Mouse (Mus musculus): ENCODE results near the gene Bahcc1. TPM values are rescaled to one million over a fixed set of nuclear protein-coding genes. Genes with fewer than 3 reads are reported as not detected.

Bahcc1 gene
- total RNA-seq, 2 experiments from 2014 or later: 21.9 to 26.0 TPM

- DNase-seq (ENCODE audit: low spot score in 2 of 2): peak; percentile 6 to 21
These were observed 4.4 kb upstream of the Bahcc1 start for GRCm38 (mm10) chr11:120228116-120228890.

GRCm38 (mm10) chr11:120228911-120229437 is 3.8 kb upstream of the Bahcc1 start:
- peak; percentile 18 to 41 for DNase-seq (ENCODE audit: low spot score in 2 of 2)

DNA sequence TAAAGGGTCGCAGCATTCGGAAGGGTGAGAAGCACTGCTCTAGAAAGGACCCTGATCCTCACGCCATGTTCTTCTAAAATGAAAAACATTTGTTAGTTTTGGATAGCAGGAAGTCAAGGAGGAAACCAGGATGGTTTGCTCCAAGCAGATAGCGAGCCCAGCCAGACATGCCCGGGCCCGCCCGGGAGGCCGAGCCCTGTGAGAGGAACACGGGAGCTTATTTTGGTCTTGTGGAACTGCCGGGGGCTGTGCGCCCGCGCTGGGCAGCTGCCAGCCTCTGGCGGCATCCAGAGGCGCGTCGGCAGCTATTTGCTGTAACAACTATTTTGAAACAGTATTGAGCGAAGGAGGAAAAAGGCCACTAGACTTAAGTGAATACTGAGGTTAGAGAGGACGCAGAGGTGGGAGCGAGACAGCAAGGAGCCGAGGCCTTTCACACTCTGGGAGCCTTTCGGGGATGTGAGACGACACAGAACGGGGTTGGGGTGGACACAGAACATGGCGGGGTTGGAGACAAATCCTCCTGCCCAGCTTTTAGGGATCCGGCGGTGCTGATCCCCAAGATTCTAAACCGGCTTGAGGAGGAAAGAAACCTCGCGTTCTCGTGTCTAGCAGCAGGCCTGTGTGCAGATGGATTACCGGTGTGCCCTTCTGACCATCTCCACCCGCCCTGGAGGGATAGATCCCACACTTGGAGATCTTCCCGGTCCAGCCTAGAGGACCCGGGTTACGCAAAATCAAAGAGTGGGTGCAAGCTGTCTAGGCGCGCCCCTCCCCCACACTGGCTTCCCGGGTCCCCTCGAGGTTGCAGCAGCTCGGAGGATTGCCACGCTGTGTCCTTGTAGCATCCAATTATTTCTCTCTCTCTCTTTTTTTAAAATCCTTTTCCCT is 2.6 kb upstream of the Bahcc1 start:
- DNase-seq (ENCODE audit: low spot score in 2 of 2): peak; percentile 76 to 79

GRCm38 (mm10) chr11:120230841-120231370 is 1.8 kb upstream of the Bahcc1 start:
- peak; percentile 77 to 80 for DNase-seq (ENCODE audit: low spot score in 2 of 2)

DNA sequence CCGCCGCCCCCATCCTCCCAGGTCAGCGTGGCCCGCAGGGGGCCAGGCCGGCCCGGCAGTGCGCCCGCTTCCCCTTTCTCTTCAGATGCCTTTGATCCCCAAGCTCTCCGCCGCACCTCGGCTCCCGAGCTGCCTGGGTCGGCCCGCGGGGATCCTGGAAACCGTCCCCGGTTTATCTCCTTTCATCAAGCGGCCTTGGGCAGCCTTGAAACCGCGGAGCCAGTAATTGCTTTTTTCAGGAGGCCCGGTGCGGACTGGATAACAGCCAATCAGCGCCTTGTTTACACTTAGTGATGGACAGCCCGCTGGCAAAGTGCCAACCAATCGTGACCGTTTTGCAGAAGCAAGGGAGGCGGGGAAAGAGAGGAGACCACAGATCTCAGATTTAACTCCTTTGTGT is 1.4 kb upstream of the Bahcc1 start:
- DNase-seq (ENCODE audit: low spot score in 2 of 2): peak; percentile 100

DNA sequence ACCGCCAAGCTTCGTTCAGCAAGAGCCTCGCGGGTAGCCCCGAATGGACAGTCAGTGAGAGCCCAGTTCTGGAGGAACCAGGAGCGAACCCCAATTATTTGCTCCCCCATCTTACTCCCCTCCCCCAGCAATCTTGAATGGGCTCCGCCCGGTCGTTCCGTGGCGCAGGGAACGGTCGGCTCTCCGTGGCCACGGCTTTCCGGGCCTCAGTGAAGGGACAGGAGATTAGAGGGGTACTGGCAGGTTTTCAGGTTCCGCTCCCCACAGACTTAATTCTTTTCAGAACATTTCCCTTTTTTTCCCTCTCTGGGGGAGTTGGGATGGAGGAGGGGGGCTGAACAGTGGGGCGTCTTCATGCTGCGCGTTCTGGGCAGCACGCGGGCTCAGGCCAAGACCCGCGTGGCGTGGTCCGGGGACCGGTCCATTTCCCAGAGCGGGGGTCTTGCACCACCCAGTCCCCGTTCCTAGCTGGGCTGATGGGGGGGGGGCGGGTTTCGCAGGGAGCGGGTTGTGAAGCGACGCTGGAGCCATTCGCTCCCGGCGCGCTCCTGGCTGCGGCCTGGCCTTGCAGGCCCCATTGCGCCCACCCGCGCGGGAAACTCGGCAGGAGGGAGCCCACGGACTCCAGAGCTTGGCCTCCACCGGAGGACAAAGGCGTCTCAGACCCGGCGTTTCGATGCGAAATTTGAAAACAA is 841 bp downstream of the Bahcc1 start:
- peak; percentile 72 to 73 for DNase-seq (ENCODE audit: low spot score in 2 of 2)

GRCm38 (mm10) chr11:120234136-120234775 is 1.5 kb downstream of the Bahcc1 start:
- peak in 1 of 2 experiments; percentile 63 for DNase-seq (ENCODE audit: low spot score in 2 of 2)

GRCm38 (mm10) chr11:120234776-120235181 is 2.0 kb downstream of the Bahcc1 start:
- peak in 1 of 2 experiments; percentile 61 for DNase-seq (ENCODE audit: low spot score in 2 of 2)

GRCm38 (mm10) chr11:120235385-120236113 is 2.8 kb downstream of the Bahcc1 start:
- peak; percentile 49 to 66 for DNase-seq (ENCODE audit: low spot score in 2 of 2)

DNA sequence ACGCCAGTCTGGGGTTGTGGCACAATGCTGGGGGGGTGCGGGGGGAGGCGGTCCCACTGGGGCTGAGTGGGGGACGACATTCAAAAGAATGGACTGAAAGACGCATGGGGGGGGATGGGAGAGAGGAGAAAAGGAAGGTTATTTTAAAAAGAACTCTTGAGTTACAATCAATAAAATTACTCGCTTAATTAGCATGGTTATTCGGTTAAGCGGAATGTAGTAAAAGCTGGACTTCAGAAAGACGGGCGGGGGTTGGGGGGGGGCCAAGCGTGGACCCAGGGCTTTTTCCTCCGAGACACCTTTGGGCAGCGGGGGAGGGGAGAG is 3.3 kb downstream of the Bahcc1 start:
- no peak for DNase-seq (ENCODE audit: low spot score in 2 of 2)

DNA sequence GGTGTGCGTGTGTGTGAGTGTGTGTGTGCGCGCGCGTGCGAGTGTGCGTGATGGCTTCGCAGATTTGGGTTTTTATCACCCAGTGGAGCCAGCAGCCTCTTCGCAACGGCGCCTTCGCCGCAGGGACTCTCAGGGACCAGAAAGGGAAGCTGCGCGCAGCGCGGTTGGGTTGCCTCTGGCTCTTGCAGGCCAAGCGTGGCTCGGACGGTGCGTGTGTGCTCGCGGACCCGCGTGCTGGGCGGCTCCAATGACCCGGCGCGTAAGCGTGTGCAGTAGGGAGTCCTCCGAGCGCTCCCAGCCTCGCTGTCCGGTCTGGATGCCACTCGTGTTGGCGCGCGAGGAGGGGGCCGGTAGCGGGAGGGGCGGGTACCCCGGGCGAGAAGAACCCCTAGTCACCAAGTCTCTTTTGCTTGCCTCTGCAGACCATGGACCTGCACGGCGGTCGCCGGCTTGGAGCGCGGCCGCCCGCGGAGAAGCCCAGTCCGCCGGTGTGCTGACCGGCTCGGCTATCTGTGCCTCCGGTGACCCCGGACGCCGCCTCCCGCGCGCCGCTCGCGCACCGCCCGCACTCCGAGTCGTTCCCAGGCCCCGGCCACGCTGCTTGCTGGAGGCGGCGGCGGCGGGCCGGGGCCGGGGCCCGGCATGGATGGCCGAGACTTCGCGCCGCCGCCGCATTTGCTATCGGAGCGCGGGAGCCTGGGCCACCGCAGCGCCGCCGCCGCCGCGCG is 3.9 kb downstream of the Bahcc1 start:
- peak in 1 of 2 experiments; percentile 78 for DNase-seq (ENCODE audit: low spot score in 2 of 2)

DNA sequence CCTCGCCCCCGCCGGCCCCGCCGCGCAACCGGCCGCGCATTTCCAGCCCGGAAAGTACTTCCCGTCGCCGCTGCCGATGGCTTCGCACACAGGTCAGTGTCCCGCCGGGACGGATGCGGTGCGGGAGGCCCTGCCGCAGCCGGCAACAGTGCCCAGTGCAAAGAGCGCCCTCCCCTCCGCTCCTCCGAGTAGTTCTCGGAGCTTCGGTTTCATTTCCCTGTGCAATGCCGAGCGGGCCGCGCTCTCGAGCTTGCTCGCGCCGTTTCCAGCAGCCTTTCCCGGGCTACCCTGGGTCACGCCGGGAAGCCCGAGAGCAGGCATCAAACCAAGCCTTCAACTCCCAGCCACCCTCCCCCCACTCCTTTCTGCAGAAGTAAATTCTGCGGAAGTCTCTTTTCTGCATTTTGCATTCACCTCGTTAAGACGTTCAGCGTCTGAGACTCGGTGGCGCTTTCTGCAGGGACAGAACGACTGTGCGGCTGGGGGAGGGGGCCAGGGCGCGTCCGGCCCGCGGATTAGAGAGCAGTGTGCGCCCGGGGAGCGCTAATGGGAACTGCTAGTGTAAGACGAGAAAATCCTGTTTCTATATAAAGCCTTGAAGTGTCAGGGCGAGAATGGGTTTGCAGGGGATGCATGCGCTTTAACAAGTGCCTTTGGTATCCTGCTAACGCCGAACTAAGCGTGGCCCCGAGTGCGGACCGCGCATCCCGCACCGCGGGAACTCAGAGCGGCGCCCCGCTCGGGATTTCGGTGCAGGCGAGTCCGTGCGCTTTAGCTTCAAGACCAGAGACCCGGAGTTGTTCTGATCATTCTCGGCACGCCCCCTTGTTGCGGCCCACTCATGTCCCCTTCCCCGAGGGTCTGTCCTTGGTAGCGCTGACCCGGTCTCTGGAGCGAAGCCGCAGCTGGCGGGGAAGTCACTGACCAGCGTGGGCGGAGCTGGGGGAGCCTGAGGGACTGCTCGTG is 4.7 kb downstream of the Bahcc1 start:
- DNase-seq (ENCODE audit: low spot score in 2 of 2): peak in 1 of 2 experiments; percentile 74

GRCm38 (mm10) chr11:120238306-120238705 is 5.6 kb downstream of the Bahcc1 start:
- DNase-seq (ENCODE audit: low spot score in 2 of 2): no peak

DNA sequence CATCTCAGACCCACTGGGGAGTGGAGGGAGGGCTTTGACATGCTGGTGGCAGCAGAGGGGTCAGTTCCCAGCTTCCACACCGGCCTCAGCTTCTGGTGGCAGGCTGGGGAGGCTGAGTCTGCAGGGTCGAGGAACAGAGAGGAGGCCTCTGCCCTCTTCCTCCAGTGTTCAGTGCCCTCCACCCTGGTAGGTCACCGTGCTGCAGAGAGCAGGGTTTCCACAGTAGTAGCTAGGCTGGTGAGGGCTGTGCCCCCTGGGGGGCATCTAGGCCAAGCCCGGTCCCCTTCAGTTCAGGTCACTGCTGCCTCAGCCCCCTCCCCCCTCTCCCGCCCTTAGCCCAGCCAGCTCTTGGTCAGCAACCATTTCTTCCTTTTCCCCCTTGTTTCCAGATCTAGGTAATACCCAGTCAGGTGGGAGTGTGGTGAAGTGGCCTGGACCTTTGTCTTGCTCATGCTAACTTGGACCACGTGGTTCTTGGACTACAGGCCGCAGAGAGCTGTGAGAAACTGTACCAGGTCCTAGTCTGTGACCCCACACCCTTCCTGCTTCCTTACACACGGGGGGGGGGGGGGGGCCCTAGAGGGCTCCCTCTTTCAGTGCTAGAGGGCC is 6.1 kb downstream of the Bahcc1 start:
- no peak for DNase-seq (ENCODE audit: low spot score in 2 of 2)

- DNase-seq (ENCODE audit: low spot score in 2 of 2): no peak
These were observed 6.8 kb downstream of the Bahcc1 start for GRCm38 (mm10) chr11:120239581-120239991.

DNA sequence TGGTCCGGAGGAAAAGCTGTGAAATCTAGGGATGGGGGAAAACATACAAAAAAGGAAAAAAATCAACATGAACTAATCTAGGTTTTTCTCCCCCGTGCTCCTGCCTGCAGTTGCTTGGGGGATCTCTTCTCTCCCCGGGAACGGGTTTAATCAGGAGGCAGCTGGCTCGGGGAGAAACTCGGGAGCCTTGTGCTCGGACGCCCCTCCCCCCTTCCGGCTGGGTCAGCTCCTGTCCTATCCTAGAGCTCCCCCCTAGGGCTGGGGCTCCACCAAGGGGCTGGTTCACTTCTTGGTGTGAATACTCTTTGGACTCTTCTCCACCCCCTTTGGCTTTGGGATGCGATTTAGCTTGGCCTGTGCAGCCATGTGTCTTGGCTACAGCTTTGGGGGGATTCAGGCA is 7.5 kb downstream of the Bahcc1 start:
- DNase-seq (ENCODE audit: low spot score in 2 of 2): peak; percentile 75 to 85
